Mouse (Mus musculus): ENCODE data around the gene Auts2. TPM values are rescaled to one million over a fixed set of nuclear protein-coding genes. Genes with fewer than 3 reads are reported as not detected.

Auts2 gene
- polyA plus RNA-seq, 1 experiment from 2014 or later, result 36.0 TPM

DNA sequence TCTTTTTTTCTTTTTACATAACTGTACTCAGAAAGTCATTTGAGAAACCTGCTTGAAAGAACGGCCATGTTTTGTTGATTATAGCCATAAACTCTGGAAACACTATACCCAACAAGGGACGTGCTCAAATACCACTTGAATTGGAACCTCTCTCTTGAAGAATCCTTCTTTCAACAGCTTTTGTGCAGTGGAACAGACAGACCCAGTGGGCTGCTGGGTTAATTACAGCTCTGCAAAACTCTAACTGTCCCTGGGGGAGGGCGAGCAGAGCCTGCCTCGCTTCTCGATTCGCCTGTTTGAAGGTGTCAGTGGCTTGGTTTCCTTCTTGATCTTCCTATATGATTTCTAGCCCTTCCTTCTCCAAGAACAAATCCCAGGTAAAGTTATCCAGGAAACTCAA lies 805.7 kb downstream of the Auts2 start:
- H3K4me2 ChIP-seq, result no peak overlapping the region
- H3K4me3 ChIP-seq (ENCODE audit: low read depth, low read length), result no peak overlapping the region
- ATAC-seq (ENCODE audit: low FRiP score) (no peak), DNase-seq (ENCODE audit: low spot score, missing footprints) (no peak)
- no peak overlapping the region for H3K27ac ChIP-seq (ENCODE audit: low read depth, low read length)
- H3K27me3 ChIP-seq (ENCODE audit: control insufficient read depth, insufficient read depth, low read length), result no peaks in the 10 kb centered on the region
- peaks cover 8% of the 10 kb centered on the region for H3K4me1 ChIP-seq (ENCODE audit: control insufficient read depth, insufficient read depth, low read length)
- no peaks in the 10 kb centered on the region for H3K9me3 ChIP-seq (ENCODE audit: control insufficient read depth, low read length)
- WGBS, result 83% methylated on average over 6 of the region's 6 CpGs
- H3K36me3 ChIP-seq (ENCODE audit: control insufficient read depth, insufficient read depth, low read length), result no peaks in the 10 kb centered on the region
- no peak overlapping the region for H3K9ac ChIP-seq (ENCODE audit: low read length)

DNA sequence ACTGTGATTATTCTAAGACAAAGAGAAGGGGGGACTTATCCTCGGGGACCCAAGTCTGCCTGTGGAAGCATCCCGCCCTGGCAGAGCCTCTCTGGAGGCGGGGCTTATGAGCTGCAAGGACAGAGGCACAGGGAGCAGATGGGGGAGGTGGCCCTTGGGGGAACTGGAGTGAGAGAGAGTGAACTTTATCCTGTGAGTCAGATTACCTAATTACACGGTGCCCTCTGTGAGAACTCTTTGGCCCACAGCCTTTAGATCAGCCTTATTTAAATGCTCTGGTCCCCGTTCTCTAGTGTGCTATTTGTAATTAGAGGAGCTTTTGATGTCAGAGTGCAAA lies 809.9 kb downstream of the Auts2 start:
- WGBS, result under 1% methylated on average over 5 of the region's 5 CpGs

DNA sequence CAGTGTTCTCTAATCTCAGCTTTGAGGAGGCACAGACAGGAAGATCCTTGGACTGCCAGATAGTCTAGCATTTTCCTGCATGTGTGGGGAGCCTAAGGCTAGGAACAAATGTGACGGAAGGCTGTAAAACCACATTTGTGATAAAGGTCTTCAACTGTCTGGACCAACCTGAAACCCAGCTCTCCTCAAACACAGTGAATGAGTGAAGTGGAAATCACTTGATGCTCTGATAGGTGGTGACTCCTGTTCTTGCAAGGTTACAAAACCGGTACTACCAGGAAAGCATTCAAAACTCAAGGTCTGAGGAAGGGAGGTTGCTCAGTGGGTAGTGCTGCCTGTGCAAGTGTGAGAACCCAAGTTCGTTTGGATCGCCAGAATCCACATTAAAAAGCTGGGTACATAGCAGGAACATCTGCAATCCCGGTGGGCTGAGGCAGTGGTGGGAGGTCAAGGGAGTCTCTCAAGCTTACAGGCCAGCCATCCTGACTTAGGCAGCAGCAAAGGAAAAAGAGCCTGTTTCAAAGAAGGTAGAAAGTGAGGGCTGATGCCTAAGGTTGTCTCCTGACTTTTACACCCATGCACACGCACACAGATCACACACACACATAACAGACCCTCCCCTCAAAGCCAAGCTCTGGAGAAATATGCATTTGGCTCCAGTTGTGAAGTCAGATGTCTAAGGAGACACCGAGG lies 810.4 kb downstream of the Auts2 start:
- Histone ChIP-seq H3K27me3 (ENCODE audit: control insufficient read depth, insufficient read depth, low read length) (no peaks in the 10 kb centered on the region), H3K4me3 (ENCODE audit: low read depth, low read length) (no peak overlapping the region), H3K9me3 (ENCODE audit: control insufficient read depth, low read length) (no peaks in the 10 kb centered on the region), H3K4me2 (no peak overlapping the region), H3K27ac (ENCODE audit: low read depth, low read length) (no peak overlapping the region), H3K9ac (ENCODE audit: low read length) (no peak overlapping the region), H3K4me1 (ENCODE audit: control insufficient read depth, insufficient read depth, low read length) (peaks cover 8% of the 10 kb centered on the region), H3K36me3 (ENCODE audit: control insufficient read depth, insufficient read depth, low read length) (no peaks in the 10 kb centered on the region; the same call in 1 of the 2 replicates)
- WGBS, result 58% methylated on average over 7 of the region's 7 CpGs
- ATAC-seq (ENCODE audit: low FRiP score), result no peak
- peak; percentile 84 for DNase-seq (ENCODE audit: low spot score, missing footprints)

More for the DNA sequence above, 809.9 kb downstream of the Auts2 start:
- Histone ChIP-seq H3K27me3 (ENCODE audit: control insufficient read depth, insufficient read depth, low read length) (no peaks in the 10 kb centered on the region), H3K36me3 (ENCODE audit: control insufficient read depth, insufficient read depth, low read length) (no peaks in the 10 kb centered on the region; the same call in 1 of the 2 replicates), H3K4me1 (ENCODE audit: control insufficient read depth, insufficient read depth, low read length) (peaks cover 8% of the 10 kb centered on the region), H3K4me2 (no peak overlapping the region), H3K9me3 (ENCODE audit: control insufficient read depth, low read length) (no peaks in the 10 kb centered on the region), H3K9ac (ENCODE audit: low read length) (no peak overlapping the region), H3K27ac (ENCODE audit: low read depth, low read length) (no peak overlapping the region), H3K4me3 (ENCODE audit: low read depth, low read length) (no peak overlapping the region)
- DNase-seq (ENCODE audit: low spot score, missing footprints) (no peak), ATAC-seq (ENCODE audit: low FRiP score) (0 out of 2 replicates have a peak, but pooled peaks have one; percentile 46)

DNA sequence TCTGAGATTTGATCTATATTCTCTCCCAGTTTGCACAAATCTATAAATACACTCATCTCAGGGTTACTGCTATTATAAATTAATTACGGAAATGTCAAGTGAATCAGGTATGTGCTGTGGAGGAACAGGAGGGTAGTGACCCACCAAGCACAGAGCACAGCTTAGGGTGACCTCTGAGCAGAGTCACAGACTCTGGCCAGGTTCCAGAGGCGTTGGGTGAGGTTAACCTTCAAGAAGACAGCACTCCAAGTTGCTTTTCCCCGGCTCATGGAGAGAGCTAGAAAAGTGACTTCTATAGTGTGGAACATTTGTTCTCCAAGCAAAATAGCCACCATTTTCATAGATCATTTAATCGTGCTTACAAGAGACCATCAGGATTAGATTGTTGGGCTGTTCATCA lies 813.7 kb downstream of the Auts2 start:
- Histone ChIP-seq H3K4me3 (ENCODE audit: low read depth, low read length) (no peak overlapping the region), H3K9ac (ENCODE audit: low read length) (no peak overlapping the region), H3K4me2 (no peak overlapping the region), H3K27me3 (ENCODE audit: control insufficient read depth, insufficient read depth, low read length) (0 out of 2 replicates have a peak, but pooled peaks cover 3% of the 10 kb centered on the region), H3K27ac (ENCODE audit: low read depth, low read length) (no peak overlapping the region), H3K4me1 (ENCODE audit: control insufficient read depth, insufficient read depth, low read length) (peaks cover 8% of the 10 kb centered on the region), H3K36me3 (ENCODE audit: control insufficient read depth, insufficient read depth, low read length) (no peaks in the 10 kb centered on the region; the same call in 1 of the 2 replicates), H3K9me3 (ENCODE audit: control insufficient read depth, low read length) (no peaks in the 10 kb centered on the region)
- no peak for ATAC-seq (ENCODE audit: low FRiP score)
- WGBS, result 92% methylated on average over 4 of the region's 4 CpGs
- DNase-seq (ENCODE audit: low spot score, missing footprints), result no peak

DNA sequence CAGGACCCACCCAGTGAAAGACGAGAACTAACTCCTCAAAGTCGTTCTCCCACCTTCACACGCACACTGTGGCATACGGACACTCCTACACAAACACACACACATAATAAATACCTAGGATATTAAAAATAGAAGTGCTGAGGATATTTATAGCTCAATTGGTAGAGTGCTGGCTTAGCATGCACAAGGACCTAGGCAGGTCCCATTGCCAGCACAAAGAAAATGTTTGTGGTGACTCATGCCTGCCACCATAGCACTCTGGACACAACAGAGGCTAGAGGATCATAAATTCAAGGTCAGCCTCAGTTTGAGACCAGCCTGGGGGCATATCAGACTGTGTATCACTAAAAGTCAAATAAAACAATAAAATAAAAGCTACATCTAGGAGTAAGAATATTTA lies 815.2 kb downstream of the Auts2 start:
- 86% methylated on average over 4 of the region's 4 CpGs for WGBS
- peaks cover 2% of the 10 kb centered on the region; the same call in 1 of the 2 replicates for H3K4me1 ChIP-seq (ENCODE audit: control insufficient read depth, insufficient read depth, low read length)
- H3K9me3 ChIP-seq (ENCODE audit: control insufficient read depth, low read length), result no peaks in the 10 kb centered on the region

DNA sequence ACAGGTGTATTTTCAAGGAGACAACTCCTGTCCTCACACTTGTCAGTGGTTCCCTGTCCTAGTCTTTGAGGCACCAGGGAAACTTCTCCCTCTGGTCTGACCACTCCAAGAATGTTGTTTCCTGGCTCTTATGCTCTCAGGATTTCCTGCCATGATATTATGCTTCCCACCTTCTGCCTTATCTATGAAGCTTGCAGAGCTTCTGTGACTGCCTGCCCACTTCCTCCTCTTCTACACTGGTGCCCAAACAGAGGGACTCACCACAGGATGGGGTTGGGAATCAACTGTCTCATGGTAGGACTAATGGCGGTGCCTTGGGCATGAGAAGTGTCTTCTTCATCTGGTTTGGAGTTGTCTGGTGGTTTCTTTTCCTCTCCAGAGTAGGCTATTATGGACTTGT lies 818.6 kb downstream of the Auts2 start:
- 0 out of 2 replicates have a peak, but pooled peaks cover 3% of the 10 kb centered on the region for H3K27me3 ChIP-seq (ENCODE audit: control insufficient read depth, insufficient read depth, low read length)
- no peaks in the 10 kb centered on the region for H3K9me3 ChIP-seq (ENCODE audit: control insufficient read depth, low read length)
- H3K4me2 ChIP-seq, result no peak overlapping the region
- DNase-seq (ENCODE audit: low spot score, missing footprints) (no peak), ATAC-seq (ENCODE audit: low FRiP score) (no peak)
- H3K4me3 ChIP-seq (ENCODE audit: low read depth, low read length), result no peak overlapping the region
- 100% methylated on average over 1 of the region's 1 CpGs for WGBS
- no peak overlapping the region for H3K9ac ChIP-seq (ENCODE audit: low read length)
- no peak overlapping the region for H3K27ac ChIP-seq (ENCODE audit: low read depth, low read length)
- H3K4me1 ChIP-seq (ENCODE audit: control insufficient read depth, insufficient read depth, low read length), result peaks cover 6% of the 10 kb centered on the region; the same call in 1 of the 2 replicates
- H3K36me3 ChIP-seq (ENCODE audit: control insufficient read depth, insufficient read depth, low read length), result no peaks in the 10 kb centered on the region

More for the DNA sequence above, 815.2 kb downstream of the Auts2 start:
- Histone ChIP-seq H3K4me2 (no peak overlapping the region), H3K36me3 (ENCODE audit: control insufficient read depth, insufficient read depth, low read length) (no peaks in the 10 kb centered on the region; the same call in 1 of the 2 replicates), H3K27me3 (ENCODE audit: control insufficient read depth, insufficient read depth, low read length) (0 out of 2 replicates have a peak, but pooled peaks cover 3% of the 10 kb centered on the region), H3K27ac (ENCODE audit: low read depth, low read length) (no peak overlapping the region), H3K4me3 (ENCODE audit: low read depth, low read length) (no peak overlapping the region), H3K9ac (ENCODE audit: low read length) (no peak overlapping the region)
- DNase-seq (ENCODE audit: low spot score, missing footprints) (no peak), ATAC-seq (ENCODE audit: low FRiP score) (no peak)

DNA sequence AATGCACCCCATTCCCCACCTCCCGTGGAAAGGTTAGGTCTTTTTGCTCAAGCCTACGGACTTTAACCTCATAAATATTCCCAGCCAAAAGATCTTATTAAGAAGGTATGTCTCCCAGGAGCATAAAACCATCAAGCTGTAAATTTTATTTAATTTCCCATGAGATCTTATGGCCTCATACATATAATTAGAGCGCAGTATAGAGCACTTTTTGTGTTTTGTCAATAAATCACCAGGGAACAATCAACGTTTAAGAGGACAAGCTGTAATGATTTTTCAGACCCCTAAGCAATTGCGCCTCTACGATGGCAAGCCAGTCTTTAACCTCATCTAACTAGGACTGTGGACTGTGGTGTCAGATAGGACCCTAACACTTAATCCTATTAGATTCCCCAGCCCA lies 820.4 kb downstream of the Auts2 start:
- H3K27me3 ChIP-seq (ENCODE audit: control insufficient read depth, insufficient read depth, low read length), result peaks cover 6% of the 10 kb centered on the region; the same call in 1 of the 2 replicates
- DNase-seq (ENCODE audit: low spot score, missing footprints) (no peak), ATAC-seq (ENCODE audit: low FRiP score) (no peak)
- no peak overlapping the region for H3K9ac ChIP-seq (ENCODE audit: low read length)
- H3K36me3 ChIP-seq (ENCODE audit: control insufficient read depth, insufficient read depth, low read length), result no peaks in the 10 kb centered on the region
- 56% methylated on average over 6 of the region's 6 CpGs for WGBS
- no peak overlapping the region for H3K4me3 ChIP-seq (ENCODE audit: low read depth, low read length)
- no peak overlapping the region for H3K4me2 ChIP-seq
- H3K9me3 ChIP-seq (ENCODE audit: control insufficient read depth, low read length), result no peaks in the 10 kb centered on the region
- H3K4me1 ChIP-seq (ENCODE audit: control insufficient read depth, insufficient read depth, low read length), result peaks cover 6% of the 10 kb centered on the region; the same call in 1 of the 2 replicates
- H3K27ac ChIP-seq (ENCODE audit: low read depth, low read length), result no peak overlapping the region

DNA sequence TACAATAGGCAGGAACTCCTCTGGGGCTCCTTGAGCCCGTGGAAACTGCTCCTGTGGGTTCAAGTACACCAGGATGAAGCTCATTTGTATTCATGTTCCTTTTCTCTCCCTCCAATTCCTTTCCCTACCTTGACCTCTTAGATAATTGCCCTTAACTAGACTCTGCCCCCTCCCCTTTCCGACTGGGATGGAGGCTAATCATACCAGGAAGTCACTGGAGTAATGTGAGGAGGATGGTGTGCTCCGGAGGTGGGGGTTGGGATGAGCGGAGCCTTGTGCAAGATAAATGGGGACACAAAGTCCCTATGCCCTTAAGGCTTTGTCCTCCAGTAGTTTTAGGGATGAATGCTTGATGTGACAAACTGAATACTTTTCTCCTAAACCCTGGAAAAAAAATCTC lies 820.8 kb downstream of the Auts2 start:
- no peak overlapping the region for H3K27ac ChIP-seq (ENCODE audit: low read depth, low read length)
- no peaks in the 10 kb centered on the region for H3K36me3 ChIP-seq (ENCODE audit: control insufficient read depth, insufficient read depth, low read length)
- 62% methylated on average over 4 of the region's 4 CpGs for WGBS
- DNase-seq (ENCODE audit: low spot score, missing footprints) (peak; percentile 87), ATAC-seq (ENCODE audit: low FRiP score) (no peak)
- peaks cover 6% of the 10 kb centered on the region; the same call in 1 of the 2 replicates for H3K4me1 ChIP-seq (ENCODE audit: control insufficient read depth, insufficient read depth, low read length)
- H3K9me3 ChIP-seq (ENCODE audit: control insufficient read depth, low read length), result no peaks in the 10 kb centered on the region
- no peak overlapping the region for H3K4me2 ChIP-seq
- H3K27me3 ChIP-seq (ENCODE audit: control insufficient read depth, insufficient read depth, low read length), result peaks cover 6% of the 10 kb centered on the region; the same call in 1 of the 2 replicates
- H3K9ac ChIP-seq (ENCODE audit: low read length), result no peak overlapping the region
- H3K4me3 ChIP-seq (ENCODE audit: low read depth, low read length), result no peak overlapping the region

DNA sequence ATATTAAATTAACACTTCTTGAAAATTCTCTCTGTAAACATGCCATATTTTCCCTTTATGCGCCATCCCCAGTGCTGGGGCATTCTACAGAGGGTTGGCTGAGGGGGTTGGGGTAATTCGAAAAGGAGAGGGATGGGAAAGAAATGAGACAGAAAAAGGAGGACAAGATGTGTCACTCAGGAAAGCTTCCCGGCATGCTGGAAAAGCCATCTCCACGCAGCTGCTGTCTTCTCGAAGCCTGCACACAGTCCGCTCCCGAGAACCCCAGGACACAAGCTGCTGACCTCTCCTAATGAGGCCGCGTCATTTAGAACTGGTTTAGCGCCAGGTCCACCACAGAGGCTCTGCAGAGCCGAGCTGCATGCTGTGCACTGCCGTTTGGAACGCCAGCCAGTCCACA lies 825.1 kb downstream of the Auts2 start:
- 73% methylated on average over 13 of the region's 13 CpGs for WGBS
- H3K27me3 ChIP-seq (ENCODE audit: control insufficient read depth, insufficient read depth, low read length), result peaks cover 3% of the 10 kb centered on the region; the same call in 1 of the 2 replicates
- H3K4me1 ChIP-seq (ENCODE audit: control insufficient read depth, insufficient read depth, low read length), result peaks cover 5% of the 10 kb centered on the region; the same call in 1 of the 2 replicates
- DNase-seq (ENCODE audit: low spot score, missing footprints), result peak; percentile 82
- no peak overlapping the region for H3K4me3 ChIP-seq (ENCODE audit: low read depth, low read length)
- no peak overlapping the region for H3K27ac ChIP-seq (ENCODE audit: low read depth, low read length)
- no peak overlapping the region for H3K4me2 ChIP-seq
- no peak for ATAC-seq (ENCODE audit: low FRiP score)
- no peak overlapping the region for H3K9ac ChIP-seq (ENCODE audit: low read length)
- no peaks in the 10 kb centered on the region for H3K9me3 ChIP-seq (ENCODE audit: control insufficient read depth, low read length)
- H3K36me3 ChIP-seq (ENCODE audit: control insufficient read depth, insufficient read depth, low read length), result no peaks in the 10 kb centered on the region

Data from midbrain, embryonic 11.5 days (tissue).